Mouse (Mus musculus) adrenal gland (tissue): Measurements from ENCODE around the gene Mill1.
"Not testable (repeated sequence)": the region's sequence is repeated elsewhere in the genome, so short reads cannot be mapped to it uniquely, and the experiment has no call there.

Experiments used
- intact Hi-C: fragments of 180-260 bp; cut with DNase I; formaldehyde crosslinking; loops from one replicate; pipeline ENCODE4 v1.15.1; 2025
- long read RNA-seq, 2 experiments: library from polyadenylated mRNA; unstranded; transcript quantifications; one replicate each; pipeline ENCODE4 v2.0.0; 2020; ENCODE audit warnings: borderline replicate concordance in 1 of 2; ENCODE audit not compliant: insufficient replicate concordance in 1 of 2

Gene Mill1
- long read RNA-seq, experiment 1 = 0 reads
- long read RNA-seq, experiment 2 = 0 reads

DNA sequence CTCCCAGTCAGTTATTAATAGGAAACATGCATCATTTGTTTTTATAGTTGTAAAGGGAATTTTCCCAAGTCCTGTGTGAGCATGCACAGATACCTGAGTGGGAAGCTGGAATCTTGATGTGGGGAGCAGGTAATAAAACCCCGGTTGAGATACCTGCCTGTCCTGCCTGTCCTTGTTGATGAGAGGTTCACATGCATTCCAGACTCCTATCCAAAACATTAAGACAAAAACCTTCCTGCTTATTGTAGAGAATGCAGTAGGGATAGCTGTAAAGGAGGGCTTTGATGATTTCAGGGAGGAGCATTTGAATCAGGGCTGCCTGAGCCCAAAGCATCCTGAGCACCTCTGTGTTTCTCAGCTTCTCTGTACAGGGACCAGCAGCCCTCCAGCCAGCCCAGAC, at the start of gene Mill1:
Mill1 (plus strand) TSS at position 301 of the 400 bp plus-strand sequence.
- intact Hi-C loops = no loop called here

GRCm38 (mm10) chr7:18210938-18211337, 34.2 kb upstream of the Mill1 start:
- intact Hi-C loops = loop anchor here (5.0 kb wide), 1 partner anchor 666 kb away; no protein-coding TSS in a partner anchor

DNA sequence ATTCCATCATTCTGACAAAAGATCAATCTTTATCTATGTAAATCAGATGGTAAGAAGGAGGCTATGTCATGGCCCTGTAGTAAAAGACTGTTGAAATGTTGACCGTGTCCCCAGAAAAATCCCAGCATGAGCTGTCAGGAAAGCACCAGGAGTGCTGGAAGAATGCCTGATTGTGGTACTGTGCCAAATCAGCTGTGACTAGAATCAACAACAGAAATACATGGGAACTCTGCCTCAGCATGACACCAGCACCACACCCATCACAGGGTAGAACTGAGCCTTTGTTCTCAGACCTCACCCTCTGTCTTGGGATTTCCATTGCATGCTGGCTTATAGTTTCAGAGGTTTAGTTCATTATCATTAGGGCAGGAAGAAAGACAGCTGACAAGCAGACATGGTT, 30.4 kb upstream of the Mill1 start:
- intact Hi-C loops = loop anchor here (5.0 kb wide), 1 partner anchor 663 kb away; no protein-coding TSS in a partner anchor

GRCm38 (mm10) chr7:18238561-18238960, 6.6 kb upstream of the Mill1 start:
- intact Hi-C loops = no loop called here

DNA sequence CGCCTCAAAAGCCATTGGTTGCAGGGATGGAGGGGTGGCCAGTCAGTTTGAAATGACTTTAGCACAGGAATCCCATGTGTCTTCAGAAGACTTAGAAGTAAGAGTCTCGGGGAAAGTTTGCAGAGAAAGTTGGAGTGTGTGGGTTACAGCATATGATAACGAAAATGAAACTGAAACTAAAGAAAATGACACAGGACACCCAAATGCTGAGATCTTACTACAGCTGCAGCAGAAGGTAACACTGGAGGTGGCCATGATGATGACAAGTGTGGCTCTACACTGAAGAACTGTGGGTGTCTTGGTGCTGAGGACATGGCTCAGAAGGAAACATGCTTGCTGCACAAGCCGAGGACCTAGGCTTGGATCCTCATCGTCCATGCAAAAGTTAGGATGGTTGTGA, 3.9 kb upstream of the Mill1 start:
- intact Hi-C loops = no loop called here

DNA sequence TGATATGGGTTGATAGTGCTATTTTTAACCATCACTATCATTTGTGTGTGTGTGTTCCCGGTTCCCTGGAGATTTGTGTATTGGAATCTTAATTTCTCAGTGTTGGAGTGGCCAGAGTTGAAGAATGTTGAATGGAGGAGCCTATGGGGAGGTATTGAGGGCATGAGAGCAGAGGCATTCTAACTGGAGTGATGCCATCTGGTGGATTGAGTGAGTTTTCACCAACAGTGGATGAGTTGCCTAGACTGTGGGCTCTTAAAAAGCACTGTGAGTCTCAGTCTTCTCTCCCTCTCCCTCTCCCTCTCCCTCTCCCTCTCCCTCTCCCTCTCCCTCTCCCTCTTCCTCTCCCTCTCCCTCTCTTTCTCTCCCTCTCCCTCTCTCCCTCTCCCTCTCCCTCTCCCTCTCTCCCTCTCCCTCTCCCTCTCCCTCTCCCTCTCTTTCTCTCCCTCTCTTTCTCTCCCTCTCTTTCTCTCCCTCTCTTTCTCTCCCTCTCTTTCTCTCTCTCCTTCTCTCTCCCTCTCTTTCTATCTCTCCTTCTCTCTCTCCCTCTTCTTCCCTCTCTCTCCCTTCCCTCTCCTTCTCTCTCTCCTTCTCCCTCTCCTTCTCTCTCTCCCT, 1.1 kb upstream of the Mill1 start:
- intact Hi-C loops = not testable (repeated sequence)

GRCm38 (mm10) chr7:18260219-18260618, 15.1 kb downstream of the Mill1 start:
- intact Hi-C loops = no loop called here

DNA sequence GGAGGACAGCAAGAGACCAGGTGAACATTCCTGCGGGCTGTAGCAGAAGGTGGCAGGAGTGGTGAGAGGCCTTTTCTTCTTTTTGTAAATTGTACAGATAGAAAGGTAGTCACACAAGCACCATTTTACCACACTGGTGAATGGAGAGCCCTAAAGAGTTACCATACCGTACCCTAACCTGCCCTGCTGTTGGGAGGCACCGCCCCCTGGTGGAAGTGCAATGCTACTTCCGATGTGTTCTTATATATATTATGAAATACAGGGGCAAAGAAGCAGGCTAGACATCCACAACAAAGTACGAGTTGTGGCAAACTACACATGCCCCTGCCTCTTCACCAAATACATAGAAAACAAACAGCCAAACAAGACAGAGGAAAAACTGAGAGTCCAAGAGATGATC, 19.9 kb downstream of the Mill1 start:
- intact Hi-C loops = no loop called here
